8 mouse cellular contexts compared by ENCODE assay signal in genomic region chr1:180483399-180484291, GRCm38 (mm10). TPM values are rescaled to one million over a fixed set of nuclear protein-coding genes. Genes with fewer than 3 reads are reported as not detected.
DNase-seq lines count a peak whose midpoint lies in the region; ATAC-seq and TF ChIP-seq lines count a peak whose summit lies in the region.

Gene Stum (minus strand): TSS chr1:180483504.

- TF ChIP-seq CTCF in G1E (IDR thresholded peaks at IDR 0.05; ENCODE audit: low read depth, low read length): peak; percentile 86
- TF ChIP-seq CTCF in layer of hippocampus, adult 2 months (conservative IDR thresholded peaks at IDR 0.05): peak; percentile 88
- peak; percentile 88 for TF ChIP-seq CTCF in lung, embryonic 14.5 days (IDR thresholded peaks at IDR 0.05; ENCODE audit: low read depth)

- H3K9me3 ChIP-seq in G1E (replicated peaks): no peaks in the 10 kb centered on the region
- H3K9me3 ChIP-seq in forebrain, embryonic 16.5 days (ENCODE audit: control insufficient read depth, low read length): no peaks in the 10 kb centered on the region
- H3K9me3 ChIP-seq in lung, embryonic 14.5 days (ENCODE audit: low read depth, low read length): no peaks in the 10 kb centered on the region

- peak within 1 kb of the TSS; percentile 60 for H3K9ac ChIP-seq in forebrain, embryonic 16.5 days (replicated peaks; ENCODE audit: low read depth, low read length)
- peak within 1 kb of the TSS; percentile 13; the same call in 1 of the 2 replicates for H3K9ac ChIP-seq in lung, embryonic 14.5 days

- H3K27ac ChIP-seq in forebrain, embryonic 16.5 days (ENCODE audit: low read length): no peak within 1 kb of the TSS
- peak within 1 kb of the TSS; percentile 98 for H3K27ac ChIP-seq in layer of hippocampus, adult 2 months
- no peak within 1 kb of the TSS for H3K27ac ChIP-seq in lung, embryonic 14.5 days (ENCODE audit: low read depth)

- no peaks in the 10 kb centered on the region for H3K4me1 ChIP-seq in G1E (ENCODE audit: insufficient read depth, low read depth, low read length)
- peaks cover 22% of the 10 kb centered on the region for H3K4me1 ChIP-seq in forebrain, embryonic 16.5 days (replicated peaks; ENCODE audit: control insufficient read depth, insufficient read depth, low read length)
- H3K4me1 ChIP-seq in lung, embryonic 14.5 days (ENCODE audit: insufficient read depth): no peaks in the 10 kb centered on the region

- WGBS in forebrain, embryonic 16.5 days: 2% methylated on average over 35 of the region's 40 CpGs
- WGBS in lung, embryonic 14.5 days: 2% methylated on average over 40 of the region's 40 CpGs

- ATAC-seq in G1E (ENCODE audit: extremely low read depth, insufficient number of reproducible peaks, low FRiP score, poor library complexity, severe bottlenecking): 0 out of 2 replicates have a peak, but pooled peaks have one; percentile 22
- peak; percentile 75 for ATAC-seq in forebrain, embryonic 16.5 days
- peak; percentile 65; the same call in 1 of the 2 replicates for ATAC-seq in lung, embryonic 14.5 days (ENCODE audit: insufficient read depth)

- H3K4me3 ChIP-seq in G1E (ENCODE audit: low read depth, low read length): no peak within 1 kb of the TSS
- peak within 1 kb of the TSS; percentile 53 for H3K4me3 ChIP-seq in forebrain, embryonic 16.5 days (replicated peaks; ENCODE audit: low read length)
- peak within 1 kb of the TSS; percentile 78 for H3K4me3 ChIP-seq in layer of hippocampus, adult 2 months
- peak within 1 kb of the TSS; percentile 39 for H3K4me3 ChIP-seq in lung, embryonic 14.5 days (ENCODE audit: low read depth, low read length)

- H3K27me3 ChIP-seq in G1E (ENCODE audit: insufficient read depth, low read length): peaks cover 39% of the 10 kb centered on the region
- H3K27me3 ChIP-seq in forebrain, embryonic 16.5 days (replicated peaks; ENCODE audit: control insufficient read depth, insufficient read depth, low read length): peaks cover 28% of the 10 kb centered on the region
- H3K27me3 ChIP-seq in lung, embryonic 14.5 days (ENCODE audit: insufficient read depth, low read length): peaks cover 42% of the 10 kb centered on the region

- DNase-seq in G1E (ENCODE audit: low spot score): peak; percentile 73
- DNase-seq in cerebellum, adult 11 months: peak; percentile 72
- DNase-seq in heart, postnatal 4 days: peak; percentile 81
- peak; percentile 71 for DNase-seq in layer of hippocampus, adult 2 months (ENCODE audit: low spot score in 2 of 2)
- peak; percentile 84 for DNase-seq in lung, embryonic 14.5 days
- peak; percentile 71 for DNase-seq in ovary, postnatal 14 days (ENCODE audit: low spot score)
- peak; percentile 38 to 82 for DNase-seq in thymus, postnatal 10 days (ENCODE audit: low spot score in 2 of 2)

- H3K4me2 ChIP-seq in forebrain, embryonic 16.5 days (ENCODE audit: low read length): peak within 1 kb of the TSS; percentile 85
- peak within 1 kb of the TSS; percentile 73 for H3K4me2 ChIP-seq in lung, embryonic 14.5 days

- H3K36me3 ChIP-seq in G1E (replicated peaks): no peaks in the 10 kb centered on the region
- no peaks in the 10 kb centered on the region for H3K36me3 ChIP-seq in forebrain, embryonic 16.5 days (ENCODE audit: control insufficient read depth, insufficient read depth)
- H3K36me3 ChIP-seq in lung, embryonic 14.5 days (ENCODE audit: insufficient read depth): no peaks in the 10 kb centered on the region

RNA-seq across cellular contexts. Expression of gene Stum, which starts in this region (rescaled TPM):
- total RNA-seq in G1E (2014; fragmentation: Nextera tagmentation) (not detected in 2 replicates), G1E (2017) (0.11 and 0.12 TPM in 2 replicates)
- not detected in 2 replicates for polyA plus RNA-seq in G1E (2012)
- polyA plus RNA-seq in forebrain, embryonic 16.5 days (2015; fragmentation: Nextera tagmentation; extraction: Ambion mirVana): 3.9 and 4.3 TPM in 2 replicates
- total RNA-seq in heart, postnatal 4 days (2021): 1 to 10 TPM in 1 of 2 experiments, under 1 TPM in 1; 0.74 to 1.6 TPM
- 100 to 1,000 TPM; 298 to 309 TPM for total RNA-seq in layer of hippocampus, adult 2 months (2021)
- not detected in 2 replicates for polyA plus RNA-seq in lung, embryonic 14.5 days (2014; fragmentation: Nextera tagmentation; extraction: Ambion mirVana)

Comparison
In these comparisons a context has a peak if more than half of its experiments do, and no peak if none do; other contexts are left out.
1. RNA of gene Stum (total RNA-seq): 298 to 309 TPM in layer of hippocampus, adult 2 months; 0.74 to 1.6 TPM in heart, postnatal 4 days and 0.11 to 0.12 TPM in G1E; every median in the first group is over 100 times any median in the second.
2. Peak in DNase-seq and ATAC-seq in G1E; RNA of the gene not detected or under 1 TPM.
3. Peak in DNase-seq, ATAC-seq, H3K4me3 ChIP-seq, H3K9ac ChIP-seq and H3K4me2 ChIP-seq in lung, embryonic 14.5 days; RNA of the gene not detected or under 1 TPM.
4. ATAC-seq: peak in every context shown above with its lines; median percentile 75 in forebrain, embryonic 16.5 days; 65 in lung, embryonic 14.5 days; 22 in G1E.
5. Peak in every context shown above with its lines, with median percentiles within 50 percentile points of each other: DNase-seq and CTCF ChIP-seq.